Mouse (Mus musculus) naive thymus-derived CD4-positive, alpha-beta T cell, adult 2 months (primary cell): ENCODE data around the gene Prss16.

Experiments used
- DNase-seq: peaks from one replicate; pipeline ENCODE4 v3.0.0-alpha.2; 2011; ENCODE audit warnings: low read depth

Prss16 gene

GRCm38 (mm10) chr13:22007121-22007510 is 2.4 kb downstream of the Prss16 start:
- DNase-seq: no peak

GRCm38 (mm10) chr13:22006334-22007120 is 3.0 kb downstream of the Prss16 start:
- DNase-seq: peak; percentile 82

GRCm38 (mm10) chr13:22005605-22006333 is 3.8 kb downstream of the Prss16 start:
- DNase-seq: peak; percentile 72

GRCm38 (mm10) chr13:22001823-22002222 is 7.7 kb downstream of the Prss16 start:
- peak; percentile 75 for DNase-seq

GRCm38 (mm10) chr13:22001346-22001745 is 8.2 kb downstream of the Prss16 start:
- no peak for DNase-seq

GRCm38 (mm10) chr13:21999147-21999546 is 10.4 kb downstream of the Prss16 start:
- no peak for DNase-seq

- no peak for DNase-seq
Observed at GRCm38 (mm10) chr13:21998412-21998811, 11.1 kb downstream of the Prss16 start.

- DNase-seq: no peak
Observed at GRCm38 (mm10) chr13:21997821-21998220, 11.7 kb downstream of the Prss16 start.

GRCm38 (mm10) chr13:21997201-21997820 is 12.2 kb downstream of the Prss16 start:
- DNase-seq: no peak

GRCm38 (mm10) chr13:21996840-21997185 is 12.7 kb downstream of the Prss16 start:
- DNase-seq: no peak

- DNase-seq: peak; percentile 53
Observed at GRCm38 (mm10) chr13:21996101-21996839, 13.3 kb downstream of the Prss16 start.

GRCm38 (mm10) chr13:21995331-21995914 is 14.1 kb downstream of the Prss16 start:
- peak; percentile 60 for DNase-seq

GRCm38 (mm10) chr13:21994896-21995295 is 14.6 kb downstream of the Prss16 start:
- no peak for DNase-seq

GRCm38 (mm10) chr13:21993957-21994738 is 15.4 kb downstream of the Prss16 start:
- peak; percentile 42 for DNase-seq

- DNase-seq: no peak
Observed at GRCm38 (mm10) chr13:21992550-21992949, 17.0 kb downstream of the Prss16 start.

GRCm38 (mm10) chr13:21984486-21984885 is 25.1 kb downstream of the Prss16 start:
- no peak for DNase-seq

- DNase-seq: no peak
Observed at GRCm38 (mm10) chr13:21981803-21982193, 27.7 kb downstream of the Prss16 start.

- peak; percentile 40 for DNase-seq
Observed at GRCm38 (mm10) chr13:21980981-21981802, 28.4 kb downstream of the Prss16 start, which contains the start of gene Pom121l2. Gene Pom121l2, plus strand, starts transcription at chr13:21981194.

GRCm38 (mm10) chr13:21974726-21975473 is 34.6 kb downstream of the Prss16 start:
- DNase-seq: peak; percentile 96
